Mouse (Mus musculus): ENCODE data around the gene Gpr158. TPM values are rescaled to one million over a fixed set of nuclear protein-coding genes. Genes with fewer than 3 reads are reported as not detected.

Gene Gpr158
- polyA plus RNA-seq, 1 experiment = not detected

- H3K9me3 ChIP-seq = no peaks in the 10 kb centered on the region
These were observed 163.4 kb downstream of the Gpr158 start for GRCm38 (mm10) chr2:21530750-21531149.

GRCm38 (mm10) chr2:21619180-21619579, 251.8 kb downstream of the Gpr158 start:
- Histone ChIP-seq H3K27me3 (replicated peaks) (no peaks in the 10 kb centered on the region), H3K4me1 (no peaks in the 10 kb centered on the region), H3K4me3 (replicated peaks) (no peak overlapping the region), H3K9me3 (peaks cover under 1% of the 10 kb centered on the region; the same call in 1 of the 2 replicates), H3K36me3 (replicated peaks; ENCODE audit: low read length) (no peaks in the 10 kb centered on the region)
- TF ChIP-seq GATA1 (IDR thresholded peaks at IDR 0.05; ENCODE audit: borderline replicate concordance, low read length) = no peak
- no peak for TF ChIP-seq FLI1 (IDR thresholded peaks at IDR 0.05; ENCODE audit: low read length)

More at GRCm38 (mm10) chr2:21530750-21531149, 163.4 kb downstream of the Gpr158 start:
- Histone ChIP-seq H3K27me3 (replicated peaks) (no peaks in the 10 kb centered on the region), H3K36me3 (replicated peaks; ENCODE audit: low read length) (no peaks in the 10 kb centered on the region), H3K4me3 (replicated peaks) (no peak overlapping the region), H3K4me1 (no peaks in the 10 kb centered on the region)
- TF ChIP-seq GATA1 (IDR thresholded peaks at IDR 0.05; ENCODE audit: borderline replicate concordance, low read length) (no peak), FLI1 (IDR thresholded peaks at IDR 0.05; ENCODE audit: low read length) (no peak)

- H3K36me3 ChIP-seq (replicated peaks; ENCODE audit: low read length) = no peaks in the 10 kb centered on the region
- H3K27me3 ChIP-seq (replicated peaks) = no peaks in the 10 kb centered on the region
- H3K4me1 ChIP-seq = no peaks in the 10 kb centered on the region
- TF ChIP-seq GATA1 (IDR thresholded peaks at IDR 0.05; ENCODE audit: borderline replicate concordance, low read length) = no peak
- no peak for TF ChIP-seq FLI1 (IDR thresholded peaks at IDR 0.05; ENCODE audit: low read length)
- H3K4me3 ChIP-seq (replicated peaks) = no peak overlapping the region
- H3K9me3 ChIP-seq = no peaks in the 10 kb centered on the region
These were observed 264.8 kb downstream of the Gpr158 start for GRCm38 (mm10) chr2:21632136-21632535.

- Histone ChIP-seq H3K9me3 (no peaks in the 10 kb centered on the region), H3K27me3 (replicated peaks) (no peaks in the 10 kb centered on the region), H3K4me1 (no peaks in the 10 kb centered on the region), H3K36me3 (replicated peaks; ENCODE audit: low read length) (no peaks in the 10 kb centered on the region), H3K4me3 (replicated peaks) (no peak overlapping the region)
- TF ChIP-seq FLI1 (IDR thresholded peaks at IDR 0.05; ENCODE audit: low read length) (no peak), GATA1 (IDR thresholded peaks at IDR 0.05; ENCODE audit: borderline replicate concordance, low read length) (no peak)
These were observed 298.4 kb downstream of the Gpr158 start for GRCm38 (mm10) chr2:21665721-21666120.

GRCm38 (mm10) chr2:21676084-21676838, 308.9 kb downstream of the Gpr158 start:
- TF ChIP-seq FLI1 (IDR thresholded peaks at IDR 0.05; ENCODE audit: low read length) (no peak), GATA1 (IDR thresholded peaks at IDR 0.05; ENCODE audit: borderline replicate concordance, low read length) (no peak)
- no peaks in the 10 kb centered on the region for H3K27me3 ChIP-seq (replicated peaks)

GRCm38 (mm10) chr2:21676839-21677123, 309.4 kb downstream of the Gpr158 start:
- no peaks in the 10 kb centered on the region for H3K27me3 ChIP-seq (replicated peaks)
- H3K9me3 ChIP-seq = no peaks in the 10 kb centered on the region
- TF ChIP-seq FLI1 (IDR thresholded peaks at IDR 0.05; ENCODE audit: low read length) = no peak
- no peak for TF ChIP-seq GATA1 (IDR thresholded peaks at IDR 0.05; ENCODE audit: borderline replicate concordance, low read length)
- no peaks in the 10 kb centered on the region for H3K36me3 ChIP-seq (replicated peaks; ENCODE audit: low read length)
- no peaks in the 10 kb centered on the region for H3K4me1 ChIP-seq
- no peak overlapping the region for H3K4me3 ChIP-seq (replicated peaks)

More at GRCm38 (mm10) chr2:21676084-21676838, 308.9 kb downstream of the Gpr158 start:
- Histone ChIP-seq H3K9me3 (no peaks in the 10 kb centered on the region), H3K36me3 (replicated peaks; ENCODE audit: low read length) (no peaks in the 10 kb centered on the region), H3K4me1 (no peaks in the 10 kb centered on the region), H3K4me3 (replicated peaks) (no peak overlapping the region)

GRCm38 (mm10) chr2:21680735-21681270, 313.5 kb downstream of the Gpr158 start:
- Histone ChIP-seq H3K9me3 (no peaks in the 10 kb centered on the region; the same call in 1 of the 2 replicates), H3K27me3 (replicated peaks) (no peaks in the 10 kb centered on the region)
- TF ChIP-seq GATA1 (IDR thresholded peaks at IDR 0.05; ENCODE audit: borderline replicate concordance, low read length) (no peak), FLI1 (IDR thresholded peaks at IDR 0.05; ENCODE audit: low read length) (no peak)

GRCm38 (mm10) chr2:21684736-21685135, 317.4 kb downstream of the Gpr158 start:
- no peak for TF ChIP-seq GATA1 (IDR thresholded peaks at IDR 0.05; ENCODE audit: borderline replicate concordance, low read length)
- no peak for TF ChIP-seq FLI1 (IDR thresholded peaks at IDR 0.05; ENCODE audit: low read length)
- H3K4me3 ChIP-seq (replicated peaks) = no peak overlapping the region

More at GRCm38 (mm10) chr2:21680735-21681270, 313.5 kb downstream of the Gpr158 start:
- no peaks in the 10 kb centered on the region for H3K36me3 ChIP-seq (replicated peaks; ENCODE audit: low read length)
- no peaks in the 10 kb centered on the region for H3K4me1 ChIP-seq
- no peak overlapping the region for H3K4me3 ChIP-seq (replicated peaks)

GRCm38 (mm10) chr2:21693128-21693527, 325.8 kb downstream of the Gpr158 start:
- Histone ChIP-seq H3K9me3 (peaks cover 33% of the 10 kb centered on the region), H3K36me3 (replicated peaks; ENCODE audit: low read length) (no peaks in the 10 kb centered on the region), H3K4me1 (no peaks in the 10 kb centered on the region), H3K27me3 (replicated peaks) (no peaks in the 10 kb centered on the region), H3K4me3 (replicated peaks) (no peak overlapping the region)
- TF ChIP-seq GATA1 (IDR thresholded peaks at IDR 0.05; ENCODE audit: borderline replicate concordance, low read length) = no peak
- TF ChIP-seq FLI1 (IDR thresholded peaks at IDR 0.05; ENCODE audit: low read length) = no peak

More at GRCm38 (mm10) chr2:21684736-21685135, 317.4 kb downstream of the Gpr158 start:
- no peaks in the 10 kb centered on the region for H3K27me3 ChIP-seq (replicated peaks)
- no peaks in the 10 kb centered on the region for H3K4me1 ChIP-seq
- H3K36me3 ChIP-seq (replicated peaks; ENCODE audit: low read length) = no peaks in the 10 kb centered on the region
- H3K9me3 ChIP-seq = no peaks in the 10 kb centered on the region; the same call in 1 of the 2 replicates
